Mouse (Mus musculus) testis, adult 2 months (tissue): ENCODE results near the gene Stx5a. TPM values are rescaled to one million over a fixed set of nuclear protein-coding genes. Genes with fewer than 3 reads are reported as not detected.

Source experiments
- H3K27ac ChIP-seq: fragments of 200-500 bp; 2 replicates; pipeline ENCODE4 v1.5.1; 2012; ENCODE audit warnings: low read depth, low read length; ENCODE audit not compliant: control insufficient read depth, insufficient read depth
- H3K27me3 ChIP-seq: fragments of 200-500 bp; 2 replicates; pipeline ENCODE4 v1.6.1; 2012; ENCODE audit warnings: mild to moderate bottlenecking, low read length, moderate library complexity; ENCODE audit not compliant: control insufficient read depth, insufficient read depth
- H3K36me3 ChIP-seq: fragments of 200-500 bp; 2 replicates; pipeline ENCODE4 v1.6.1; 2012; ENCODE audit warnings: mild to moderate bottlenecking, low read length; ENCODE audit not compliant: control insufficient read depth, insufficient read depth
- H3K4me1 ChIP-seq: fragments of 200-500 bp; 2 replicates; pipeline ENCODE4 v1.6.1; 2012; ENCODE audit warnings: low read length; ENCODE audit not compliant: control insufficient read depth, insufficient read depth
- H3K4me3 ChIP-seq: fragments of 200-500 bp; 2 replicates; pipeline ENCODE4 v1.5.1; 2012; ENCODE audit warnings: low read depth, mild to moderate bottlenecking, low read length, moderate library complexity, mixed read lengths; ENCODE audit not compliant: control insufficient read depth
- CTCF ChIP-seq: fragments of 200-500 bp; IDR thresholded peaks from 2 replicates; pipeline ENCODE4 v1.5.1; 2012; ENCODE audit warnings: low read depth, mild to moderate bottlenecking, inconsistent platforms, low read length, moderate library complexity; ENCODE audit not compliant: control insufficient read depth, insufficient read depth, insufficient replicate concordance
- POLR2A ChIP-seq: fragments of 200-500 bp; IDR thresholded peaks from 2 replicates; pipeline ENCODE4 v1.6.1; 2012; ENCODE audit warnings: low read depth, mild to moderate bottlenecking, inconsistent platforms, low read length, moderate library complexity; ENCODE audit not compliant: control insufficient read depth
- polyA plus RNA-seq: library from polyadenylated mRNA; depleted of rRNA; stranded (reverse); fragments of >200 nt; gene quantifications from 2 replicates; pipeline ENCODE4 v1.2.3, GENCODE M21; 2012; rRNA removed

Stx5a gene
- polyA plus RNA-seq, 1 experiment, result 61.5 TPM

- H3K27ac ChIP-seq, result no peak overlapping the region
- H3K4me1 ChIP-seq, result peaks cover 9% of the 10 kb centered on the region
- no peak for TF ChIP-seq POLR2A
- TF ChIP-seq CTCF, result no peak
- no peak overlapping the region for H3K4me3 ChIP-seq
- peaks cover 3% of the 10 kb centered on the region; the same call in 1 of the 2 replicates for H3K36me3 ChIP-seq
- H3K27me3 ChIP-seq, result no peaks in the 10 kb centered on the region
Measured at GRCm38 (mm10) chr19:8790171-8790570, 49.0 kb downstream of the Stx5a start.

- TF ChIP-seq POLR2A, result peak; percentile 79
- TF ChIP-seq CTCF, result no peak
- Histone ChIP-seq H3K4me3 (peak within 1 kb of the TSS; percentile 88), H3K36me3 (peaks cover 3% of the 10 kb centered on the region; the same call in 1 of the 2 replicates), H3K4me1 (peaks cover 7% of the 10 kb centered on the region), H3K27ac (peak within 1 kb of the TSS; percentile 76), H3K27me3 (no peaks in the 10 kb centered on the region)
Measured at GRCm38 (mm10) chr19:8798264-8798946, 57.2 kb downstream of the Stx5a start, which contains the start of gene Polr2g. Gene Polr2g (minus strand): TSS chr19:8798577.

GRCm38 (mm10) chr19:8798947-8799315 is 57.7 kb downstream of the Stx5a start:
- Histone ChIP-seq H3K27me3 (no peaks in the 10 kb centered on the region), H3K4me3 (no peak overlapping the region), H3K36me3 (peaks cover 2% of the 10 kb centered on the region; the same call in 1 of the 2 replicates), H3K27ac (no peak overlapping the region), H3K4me1 (peaks cover 7% of the 10 kb centered on the region)
- TF ChIP-seq POLR2A, result no peak
- no peak for TF ChIP-seq CTCF

GRCm38 (mm10) chr19:8802130-8802821 is 61.1 kb downstream of the Stx5a start, which contains the start of gene Zbtb3:
Gene Zbtb3 (plus strand): TSS chr19:8802555.
- TF ChIP-seq POLR2A (peak; percentile 55), CTCF (no peak)
- no peaks in the 10 kb centered on the region for H3K36me3 ChIP-seq
- H3K27ac ChIP-seq, result peak within 1 kb of the TSS; percentile 98
- H3K4me1 ChIP-seq, result peaks cover 7% of the 10 kb centered on the region
- no peaks in the 10 kb centered on the region for H3K27me3 ChIP-seq
- peak within 1 kb of the TSS; percentile 98 for H3K4me3 ChIP-seq

- peaks cover 7% of the 10 kb centered on the region for H3K4me1 ChIP-seq
- no peaks in the 10 kb centered on the region for H3K27me3 ChIP-seq
- peak overlapping the region; percentile 98 for H3K4me3 ChIP-seq
- peak overlapping the region; percentile 98 for H3K27ac ChIP-seq
- H3K36me3 ChIP-seq, result no peaks in the 10 kb centered on the region
- TF ChIP-seq CTCF (no peak), POLR2A (no peak)
Measured at GRCm38 (mm10) chr19:8803204-8803780, 62.1 kb downstream of the Stx5a start.

- TF ChIP-seq CTCF (no peak), POLR2A (peak; percentile 19; the same call in 1 of the 2 replicates)
- Histone ChIP-seq H3K4me1 (peaks cover 7% of the 10 kb centered on the region), H3K27me3 (no peaks in the 10 kb centered on the region), H3K27ac (no peak overlapping the region), H3K4me3 (peak overlapping the region; percentile 98), H3K36me3 (no peaks in the 10 kb centered on the region)
Measured at GRCm38 (mm10) chr19:8803879-8804660, 62.9 kb downstream of the Stx5a start.

Other genes with a start within 250 kb of the Stx5a start
- gene Slc22a8, start 150.2 kb upstream of the Stx5a start, polyA plus RNA-seq, result 0.04 and 0.05 TPM in 2 replicates
- not detected in 2 replicates for gene Slc22a6, start 123.4 kb upstream of the Stx5a start, polyA plus RNA-seq
- gene Chrm1, start 77.6 kb upstream of the Stx5a start, polyA plus RNA-seq, result 0.58 and 0.99 TPM in 2 replicates
- 111 and 121 TPM in 2 replicates for gene Slc3a2, start 18.0 kb upstream of the Stx5a start, polyA plus RNA-seq
- 18.3 and 21.8 TPM in 2 replicates for gene Wdr74, start 5.6 kb upstream of the Stx5a start, polyA plus RNA-seq
- 670 and 676 TPM in 2 replicates for gene 1700092M07Rik, start 695 bp upstream of the Stx5a start, polyA plus RNA-seq
- 166 and 174 TPM in 2 replicates for gene Nxf1, start 15.7 kb downstream of the Stx5a start, polyA plus RNA-seq
- 15.8 and 17.0 TPM in 2 replicates for gene Tmem223, start 29.6 kb downstream of the Stx5a start, polyA plus RNA-seq
- gene Tmem179b, start 33.1 kb downstream of the Stx5a start, polyA plus RNA-seq, result 29.7 and 30.8 TPM in 2 replicates
- gene Taf6l, start 45.0 kb downstream of the Stx5a start, polyA plus RNA-seq, result 28.1 and 36.2 TPM in 2 replicates
- gene Polr2g, start 57.2 kb downstream of the Stx5a start, polyA plus RNA-seq, result 38.4 and 48.4 TPM in 2 replicates
- 40.5 and 44.2 TPM in 2 replicates for gene Zbtb3, start 61.1 kb downstream of the Stx5a start, polyA plus RNA-seq
- 6.8 and 7.9 TPM in 2 replicates for gene Ttc9c, start 77.9 kb downstream of the Stx5a start, polyA plus RNA-seq
- 12.9 and 14.9 TPM in 2 replicates for gene Hnrnpul2, start 78.6 kb downstream of the Stx5a start, polyA plus RNA-seq
- 0.64 and 1.9 TPM in 2 replicates for gene AC129217.1, start 88.4 kb downstream of the Stx5a start, polyA plus RNA-seq
- gene Bscl2, start 96.1 kb downstream of the Stx5a start, polyA plus RNA-seq, result 743 and 750 TPM in 2 replicates
- gene Gng3, start 97.8 kb downstream of the Stx5a start, polyA plus RNA-seq, result 2.0 and 2.4 TPM in 2 replicates
- 0.37 and 0.40 TPM in 2 replicates for gene Lrrn4cl, start 109.4 kb downstream of the Stx5a start, polyA plus RNA-seq
- gene Ubxn1, start 130.1 kb downstream of the Stx5a start, polyA plus RNA-seq, result 83.7 and 92.2 TPM in 2 replicates
- gene Uqcc3, start 139.5 kb downstream of the Stx5a start, polyA plus RNA-seq, result 40.0 and 41.0 TPM in 2 replicates
- gene Lbhd1, start 142.3 kb downstream of the Stx5a start, polyA plus RNA-seq, result 1.1 and 1.9 TPM in 2 replicates
- not detected in 2 replicates for gene Gm49403, start 142.5 kb downstream of the Stx5a start, polyA plus RNA-seq
- gene 1810009A15Rik, start 147.4 kb downstream of the Stx5a start, polyA plus RNA-seq, result 48.2 and 48.4 TPM in 2 replicates
- gene Gm49416, start 147.5 kb downstream of the Stx5a start, polyA plus RNA-seq, result 1.1 TPM in 1 of 2 replicates, not detected in the other
- gene Ints5, start 151.6 kb downstream of the Stx5a start, polyA plus RNA-seq, result 6.6 and 6.7 TPM in 2 replicates
- gene Ganab, start 156.7 kb downstream of the Stx5a start, polyA plus RNA-seq, result 49.9 and 57.0 TPM in 2 replicates
- 19.5 and 20.4 TPM in 2 replicates for gene B3gat3, start 179.0 kb downstream of the Stx5a start, polyA plus RNA-seq
- 11.6 and 13.7 TPM in 2 replicates for gene Rom1, start 187.9 kb downstream of the Stx5a start, polyA plus RNA-seq
- gene Eml3, start 188.1 kb downstream of the Stx5a start, polyA plus RNA-seq, result 4.9 and 5.7 TPM in 2 replicates
- 14.0 and 14.5 TPM in 2 replicates for gene Mta2, start 200.5 kb downstream of the Stx5a start, polyA plus RNA-seq
- 38.2 and 38.6 TPM in 2 replicates for gene Tut1, start 212.4 kb downstream of the Stx5a start, polyA plus RNA-seq
- 442 and 506 TPM in 2 replicates for gene Eef1g, start 225.6 kb downstream of the Stx5a start, polyA plus RNA-seq
- gene Ahnak, start 247.9 kb downstream of the Stx5a start, polyA plus RNA-seq, result 1.6 and 2.3 TPM in 2 replicates